ENCODE assay signal across 20 mouse cellular contexts in the genomic region with DNA sequence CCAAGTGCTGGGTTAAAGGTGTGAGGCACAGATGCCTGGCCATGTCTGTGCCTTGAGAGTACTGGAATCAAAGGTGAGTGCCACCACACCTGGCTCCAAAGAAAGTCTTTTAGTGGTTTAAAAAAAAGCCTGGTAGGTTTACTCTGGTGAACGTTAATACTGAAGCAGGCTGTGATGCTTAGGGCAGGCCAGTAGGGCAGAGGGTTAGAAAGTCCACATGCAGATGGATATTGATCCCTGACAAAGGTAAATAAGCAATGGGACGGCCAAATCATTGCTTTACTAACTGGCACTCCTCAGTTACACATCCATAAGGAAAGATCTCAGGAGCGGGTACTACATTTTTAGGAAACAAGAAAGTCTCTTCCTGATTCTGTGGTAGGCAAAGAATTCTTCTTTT. TPM values are rescaled to one million over a fixed set of nuclear protein-coding genes. Genes with fewer than 3 reads are reported as not detected.
DNase-seq lines count a peak whose midpoint lies in the region; ATAC-seq and TF ChIP-seq lines count a peak whose summit lies in the region.
"Had no signal": no experiment of that assay in that cellular context is flagged by ENCODE, and none has a peak within 500 bp of the region (broad histone marks: within the 10 kb centered on the region; RNA-seq: fewer than 3 reads in every experiment).

No protein-coding gene starts in this region.

- peak overlapping the region; percentile 1; the same call in 1 of the 2 replicates for H3K27ac ChIP-seq in liver, embryonic 11.5 days (ENCODE audit: low read depth, low read length)
- peak overlapping the region; percentile 41; the same call in 1 of the 2 replicates for H3K27ac ChIP-seq in liver, embryonic 12.5 days
- no peak overlapping the region; the same call in 1 of the 2 replicates for H3K27ac ChIP-seq in liver, embryonic 14.5 days
- peak overlapping the region; percentile 78 for H3K27ac ChIP-seq in liver, embryonic 16.5 days (ENCODE audit: low read length)
- no peak overlapping the region for H3K27ac ChIP-seq in hindbrain, embryonic 14.5 days
- H3K27ac ChIP-seq: embryonic facial prominence, embryonic 10.5 days; embryonic facial prominence, embryonic 12.5 days; forebrain, embryonic 13.5 days; forebrain, embryonic 15.5 days had no signal

- no peak for TF ChIP-seq CTCF in liver, embryonic 14.5 days (IDR thresholded peaks at IDR 0.05; ENCODE audit: low read depth)
- TF ChIP-seq CTCF in lung, adult 2 months (IDR thresholded peaks at IDR 0.05; ENCODE audit: insufficient read depth, low read length), result no peak

- no peaks in the 10 kb centered on the region for H3K4me1 ChIP-seq in liver, embryonic 11.5 days (replicated peaks; ENCODE audit: control insufficient read depth, insufficient read depth, low read length)
- H3K4me1 ChIP-seq in liver, embryonic 12.5 days, result no peaks in the 10 kb centered on the region
- peaks cover 0 to 2% of the 10 kb centered on the region in 2 experiments; a peak in 2 of 4 replicates for H3K4me1 ChIP-seq in liver, embryonic 14.5 days (replicated peaks; ENCODE audit: control insufficient read depth in 2 of 2, insufficient read depth in 2 of 2, low read length in 1 of 2)
- H3K4me1 ChIP-seq in liver, embryonic 16.5 days (ENCODE audit: control insufficient read depth, low read depth, low read length), result no peaks in the 10 kb centered on the region
- H3K4me1 ChIP-seq in hindbrain, embryonic 14.5 days (replicated peaks; ENCODE audit: control insufficient read depth, insufficient read depth, low read length), result no peaks in the 10 kb centered on the region
- no peaks in the 10 kb centered on the region for H3K4me1 ChIP-seq in lung, adult 2 months (ENCODE audit: control insufficient read depth, insufficient read depth, low read length)
- H3K4me1 ChIP-seq: embryonic facial prominence, embryonic 10.5 days; embryonic facial prominence, embryonic 12.5 days; forebrain, embryonic 13.5 days had no signal

- H3K9me3 ChIP-seq in liver, embryonic 11.5 days (ENCODE audit: control insufficient read depth, low read length), result no peaks in the 10 kb centered on the region
- H3K9me3 ChIP-seq in liver, embryonic 12.5 days (replicated peaks), result no peaks in the 10 kb centered on the region
- no peaks in the 10 kb centered on the region for H3K9me3 ChIP-seq in liver, embryonic 14.5 days (ENCODE audit: control insufficient read depth, low read length)
- no peaks in the 10 kb centered on the region for H3K9me3 ChIP-seq in liver, embryonic 16.5 days (replicated peaks; ENCODE audit: control insufficient read depth, low read length)
- no peaks in the 10 kb centered on the region for H3K9me3 ChIP-seq in hindbrain, embryonic 14.5 days (ENCODE audit: control insufficient read depth, low read length)
- H3K9me3 ChIP-seq: embryonic facial prominence, embryonic 10.5 days; embryonic facial prominence, embryonic 12.5 days; forebrain, embryonic 13.5 days; forebrain, embryonic 15.5 days had no signal

- TF ChIP-seq POLR2A in lung, adult 2 months (IDR thresholded peaks at IDR 0.05; ENCODE audit: borderline replicate concordance, extremely low read depth, low read depth, low read length), result no peak

- no peaks in the 10 kb centered on the region for H3K27me3 ChIP-seq in liver, embryonic 11.5 days (replicated peaks; ENCODE audit: control insufficient read depth, insufficient read depth, low read length)
- no peaks in the 10 kb centered on the region for H3K27me3 ChIP-seq in liver, embryonic 12.5 days (replicated peaks)
- no peaks in the 10 kb centered on the region for H3K27me3 ChIP-seq in liver, embryonic 14.5 days (ENCODE audit: control insufficient read depth, insufficient read depth, low read length)
- no peaks in the 10 kb centered on the region for H3K27me3 ChIP-seq in liver, embryonic 16.5 days (ENCODE audit: control insufficient read depth, insufficient read depth, low read depth, low read length)
- H3K27me3 ChIP-seq in hindbrain, embryonic 14.5 days (ENCODE audit: control insufficient read depth, insufficient read depth, low read length), result no peaks in the 10 kb centered on the region
- H3K27me3 ChIP-seq: embryonic facial prominence, embryonic 12.5 days; forebrain, embryonic 13.5 days; forebrain, embryonic 15.5 days had no signal

- H3K4me3 ChIP-seq in liver, embryonic 11.5 days (ENCODE audit: low read depth, low read length), result no peak overlapping the region
- no peak overlapping the region for H3K4me3 ChIP-seq in liver, embryonic 12.5 days
- H3K4me3 ChIP-seq in liver, embryonic 14.5 days (ENCODE audit: insufficient read depth in 1 of 2, low read depth in 2 of 2, low read length in 2 of 2), result no peak overlapping the region
- no peak overlapping the region for H3K4me3 ChIP-seq in liver, embryonic 16.5 days (ENCODE audit: low read depth, low read length)
- no peak overlapping the region for H3K4me3 ChIP-seq in hindbrain, embryonic 14.5 days (replicated peaks; ENCODE audit: low read length)
- H3K4me3 ChIP-seq in lung, adult 2 months (replicated peaks; ENCODE audit: extremely low read depth, low read depth, low read length), result no peak overlapping the region
- H3K4me3 ChIP-seq: embryonic facial prominence, embryonic 10.5 days; embryonic facial prominence, embryonic 12.5 days; forebrain, embryonic 13.5 days; forebrain, embryonic 15.5 days had no signal

- no peak for DNase-seq in liver, embryonic 11.5 days (ENCODE audit: low spot score)
- no peak for DNase-seq in liver, embryonic 14.5 days (ENCODE audit: low read depth in 3 of 3, low spot score in 3 of 3)
- no peak for DNase-seq in kidney, adult 18-20 months
- DNase-seq in hindbrain, embryonic 14.5 days (ENCODE audit: low spot score), result no peak
- no peak for DNase-seq in lung, adult 2 months
- DNase-seq in right cerebral cortex, postnatal 36 days (ENCODE audit: low spot score in 2 of 2), result no peak
- DNase-seq: adrenal gland, adult 2 months; adrenal gland, postnatal 10 days; adrenal gland, postnatal 25 days; cerebellum, adult 11 months; cerebellum, adult 18-20 months; cerebellum, adult 8-10 months; cerebellum, adult 9-11 months; cerebellum, postnatal 25 days had no signal

- H3K4me2 ChIP-seq in liver, embryonic 11.5 days, result no peak overlapping the region
- H3K4me2 ChIP-seq in liver, embryonic 12.5 days, result no peak overlapping the region
- H3K4me2 ChIP-seq in liver, embryonic 14.5 days (ENCODE audit: low read depth), result no peak overlapping the region
- peak overlapping the region; percentile 15; the same call in 1 of the 2 replicates for H3K4me2 ChIP-seq in liver, embryonic 16.5 days (ENCODE audit: low read depth, low read length)
- no peak overlapping the region for H3K4me2 ChIP-seq in hindbrain, embryonic 14.5 days (replicated peaks)
- H3K4me2 ChIP-seq: embryonic facial prominence, embryonic 12.5 days; forebrain, embryonic 13.5 days; forebrain, embryonic 15.5 days had no signal

- no peak overlapping the region for H3K9ac ChIP-seq in liver, embryonic 11.5 days (ENCODE audit: low read depth, low read length)
- no peak overlapping the region for H3K9ac ChIP-seq in liver, embryonic 12.5 days
- H3K9ac ChIP-seq in liver, embryonic 14.5 days (replicated peaks), result no peak overlapping the region
- no peak overlapping the region for H3K9ac ChIP-seq in liver, embryonic 16.5 days (ENCODE audit: low read depth, low read length)
- H3K9ac ChIP-seq in hindbrain, embryonic 14.5 days, result no peak overlapping the region
- H3K9ac ChIP-seq: embryonic facial prominence, embryonic 12.5 days; forebrain, embryonic 13.5 days; forebrain, embryonic 15.5 days had no signal

- no peak for TF ChIP-seq EP300 in liver, embryonic 14.5 days (IDR thresholded peaks at IDR 0.05; ENCODE audit: low read depth)

- H3K36me3 ChIP-seq in liver, embryonic 11.5 days (ENCODE audit: control insufficient read depth, insufficient read depth, low read length), result peaks cover 5% of the 10 kb centered on the region; the same call in 1 of the 2 replicates
- H3K36me3 ChIP-seq in liver, embryonic 12.5 days, result peaks cover 34% of the 10 kb centered on the region; the same call in 1 of the 2 replicates
- H3K36me3 ChIP-seq in liver, embryonic 14.5 days (replicated peaks; ENCODE audit: control insufficient read depth, insufficient read depth, low read depth), result no peaks in the 10 kb centered on the region
- no peaks in the 10 kb centered on the region for H3K36me3 ChIP-seq in liver, embryonic 16.5 days (ENCODE audit: control insufficient read depth, insufficient read depth)
- peaks cover 97% of the 10 kb centered on the region for H3K36me3 ChIP-seq in hindbrain, embryonic 14.5 days (replicated peaks; ENCODE audit: control insufficient read depth, insufficient read depth)

- 69% methylated on average over 3 of the region's 3 CpGs for WGBS in liver, embryonic 11.5 days
- 71% methylated on average over 3 of the region's 3 CpGs for WGBS in liver, embryonic 12.5 days (ENCODE audit: insufficient replicate concordance)
- 59% methylated on average over 3 of the region's 3 CpGs for WGBS in liver, embryonic 14.5 days (ENCODE audit: insufficient replicate concordance)
- 49% methylated on average over 3 of the region's 3 CpGs for WGBS in liver, embryonic 16.5 days (ENCODE audit: insufficient replicate concordance)
- WGBS in hindbrain, embryonic 14.5 days, result 91% methylated on average over 3 of the region's 3 CpGs
- WGBS in lung, adult 2 months, result 82% methylated on average over 3 of the region's 3 CpGs

- peak; percentile 31 for ATAC-seq in liver, embryonic 11.5 days (replicated peaks; ENCODE audit: low FRiP score)
- ATAC-seq in liver, embryonic 12.5 days, result peak; percentile 38; the same call in 1 of the 2 replicates
- ATAC-seq in liver, embryonic 14.5 days (ENCODE audit: insufficient read depth), result 0 out of 2 replicates have a peak, but pooled peaks have one; percentile 37
- ATAC-seq in liver, embryonic 16.5 days (ENCODE audit: low read depth), result peak; percentile 79
- ATAC-seq in hindbrain, embryonic 14.5 days (ENCODE audit: low FRiP score), result no peak
- ATAC-seq: forebrain, embryonic 13.5 days; forebrain, embryonic 15.5 days had no signal

RNA-seq across cellular contexts. Expression of gene Grik5, which starts 19.6 kb away (rescaled TPM):
- polyA plus RNA-seq in liver, embryonic 11.5 days (2014; fragmentation: Nextera tagmentation; extraction: Ambion mirVana), result 3.5 and 5.3 TPM in 2 replicates
- polyA plus RNA-seq in liver, embryonic 12.5 days (2016; fragmentation: Nextera tagmentation; extraction: Ambion mirVana), result 2.5 and 3.0 TPM in 2 replicates
- 4.9 and 6.1 TPM in 2 replicates for polyA plus RNA-seq in liver, embryonic 14.5 days (2012; rRNA removed)
- polyA plus RNA-seq in liver, embryonic 14.5 days (2014; fragmentation: Nextera tagmentation; extraction: Ambion mirVana), result 0.37 and 0.54 TPM in 2 replicates
- 0.76 and 0.92 TPM in 2 replicates for polyA plus RNA-seq in liver, embryonic 16.5 days (2015; fragmentation: Nextera tagmentation; extraction: Ambion mirVana)
- 21.0 and 22.5 TPM in 2 replicates for polyA plus RNA-seq in hindbrain, embryonic 14.5 days (2014; fragmentation: Nextera tagmentation; extraction: Ambion mirVana)
- polyA plus RNA-seq in lung, adult 2 months (2012; rRNA removed), result 28.5 and 31.1 TPM in 2 replicates

RNA-seq across cellular contexts. Expression of gene Zfp574, which starts 19.8 kb away (rescaled TPM):
- polyA plus RNA-seq in liver, embryonic 11.5 days (2014; fragmentation: Nextera tagmentation; extraction: Ambion mirVana), result 22.8 and 23.1 TPM in 2 replicates
- polyA plus RNA-seq in liver, embryonic 12.5 days (2016; fragmentation: Nextera tagmentation; extraction: Ambion mirVana), result 14.4 and 15.7 TPM in 2 replicates
- polyA plus RNA-seq in liver, embryonic 14.5 days (2012; rRNA removed), result 6.3 and 6.9 TPM in 2 replicates
- polyA plus RNA-seq in liver, embryonic 14.5 days (2014; fragmentation: Nextera tagmentation; extraction: Ambion mirVana), result 6.6 and 7.3 TPM in 2 replicates
- 8.1 and 10.4 TPM in 2 replicates for polyA plus RNA-seq in liver, embryonic 16.5 days (2015; fragmentation: Nextera tagmentation; extraction: Ambion mirVana)
- 29.3 and 29.4 TPM in 2 replicates for polyA plus RNA-seq in hindbrain, embryonic 14.5 days (2014; fragmentation: Nextera tagmentation; extraction: Ambion mirVana)
- 46.8 and 48.4 TPM in 2 replicates for polyA plus RNA-seq in lung, adult 2 months (2012; rRNA removed)

RNA-seq across cellular contexts. Expression of gene Atp1a3, which starts 46.8 kb away (rescaled TPM):
- polyA plus RNA-seq in liver, embryonic 11.5 days (2014; fragmentation: Nextera tagmentation; extraction: Ambion mirVana), result 1.4 and 1.5 TPM in 2 replicates
- polyA plus RNA-seq in liver, embryonic 12.5 days (2016; fragmentation: Nextera tagmentation; extraction: Ambion mirVana), result 0.45 and 0.50 TPM in 2 replicates
- 0.38 and 0.50 TPM in 2 replicates for polyA plus RNA-seq in liver, embryonic 14.5 days (2012; rRNA removed)
- 0.60 and 0.68 TPM in 2 replicates for polyA plus RNA-seq in liver, embryonic 14.5 days (2014; fragmentation: Nextera tagmentation; extraction: Ambion mirVana)
- 0.95 and 1.1 TPM in 2 replicates for polyA plus RNA-seq in liver, embryonic 16.5 days (2015; fragmentation: Nextera tagmentation; extraction: Ambion mirVana)
- polyA plus RNA-seq in hindbrain, embryonic 14.5 days (2014; fragmentation: Nextera tagmentation; extraction: Ambion mirVana), result 404 and 524 TPM in 2 replicates
- 4.8 and 7.1 TPM in 2 replicates for polyA plus RNA-seq in lung, adult 2 months (2012; rRNA removed)

Comparison
In these comparisons a context has a peak if more than half of its experiments do, and no peak if none do; other contexts are left out.
1. H3K27ac ChIP-seq: peak in liver, embryonic 11.5 days (single experiment), liver, embryonic 12.5 days (single experiment) and liver, embryonic 16.5 days (single experiment); none in liver, embryonic 14.5 days (single experiment) and hindbrain, embryonic 14.5 days (single experiment).
2. RNA of gene Atp1a3, which starts 46.8 kb away (polyA plus RNA-seq): 404 to 524 TPM in hindbrain, embryonic 14.5 days; 4.8 to 7.1 TPM in lung, adult 2 months, 1.4 to 1.5 TPM in liver, embryonic 11.5 days, 0.95 to 1.1 TPM in liver, embryonic 16.5 days, 0.38 to 0.68 TPM in liver, embryonic 14.5 days and 0.45 to 0.50 TPM in liver, embryonic 12.5 days; every median in the first group is over 10 times any median in the second.